Mouse (Mus musculus) heart, embryonic 13.5 days (tissue): ENCODE measurements around the gene Prph2. TPM values are rescaled to one million over a fixed set of nuclear protein-coding genes. Genes with fewer than 3 reads are reported as not detected.

ENCODE experiments used
- ATAC-seq: fragments of 200-750 bp; cut with Nextera tagmentation; 2 replicates; pipeline ENCODE4 v1.8.0; 2017; ENCODE audit warnings: moderate TSS enrichment; ENCODE audit not compliant: insufficient number of reproducible peaks, low FRiP score, low TSS enrichment; ENCODE audit errors: extremely low read depth
- H3K27ac ChIP-seq: fragments of 300-500 bp; sonication (generic); replicated peaks from 2 replicates; pipeline ENCODE4 v1.5.1; 2015; ENCODE audit warnings: moderate library complexity, mild to moderate bottlenecking, inconsistent platforms
- H3K27me3 ChIP-seq: fragments of 300-500 bp; sonication (generic); replicated peaks from 2 replicates; pipeline ENCODE4 v1.6.1; 2015; ENCODE audit warnings: mild to moderate bottlenecking, inconsistent platforms
- H3K36me3 ChIP-seq: fragments of 300-500 bp; sonication (generic); 2 replicates; pipeline ENCODE4 v1.6.1; 2015; ENCODE audit warnings: mild to moderate bottlenecking, inconsistent platforms
- H3K4me1 ChIP-seq: fragments of 300-500 bp; sonication (generic); 2 replicates; pipeline ENCODE4 v1.6.1; 2015; ENCODE audit warnings: inconsistent platforms
- H3K4me2 ChIP-seq: fragments of 300-500 bp; sonication (generic); 2 replicates; pipeline ENCODE4 v1.6.1; 2015; ENCODE audit warnings: inconsistent platforms, mild to moderate bottlenecking, moderate library complexity
- H3K4me3 ChIP-seq: fragments of 300-500 bp; sonication (generic); 2 replicates; pipeline ENCODE4 v1.5.1; 2015; ENCODE audit warnings: moderate library complexity, mild to moderate bottlenecking, inconsistent platforms
- H3K9ac ChIP-seq: fragments of 300-500 bp; sonication (generic); 2 replicates; pipeline ENCODE4 v1.6.1; 2015; ENCODE audit warnings: inconsistent platforms, mild to moderate bottlenecking, moderate library complexity
- H3K9me3 ChIP-seq: fragments of 300-500 bp; sonication (generic); 2 replicates; pipeline ENCODE4 v1.6.1; 2016; ENCODE audit warnings: inconsistent platforms
- WGBS: fragments of 180-500 bp; shearing (Covaris S2); methylation state at CpG from one replicate; pipeline ENCODE4 v1.1.7; 2015; ENCODE audit warnings: mixed read lengths; 5-methylcytosine and 5-hydroxymethylcytosine counted together
- polyA plus RNA-seq: library from polyadenylated mRNA; unstranded; fragments of >200 nt; fragmentation: Nextera tagmentation; extraction: Ambion mirVana; gene quantifications from 2 replicates; pipeline ENCODE4 v1.2.1, GENCODE M21; 2015

The Prph2 gene
- polyA plus RNA-seq, 1 experiment from 2014 or later, result not detected

GRCm38 (mm10) chr17:46880322-46880721, 29.9 kb upstream of the Prph2 start:
- Histone ChIP-seq H3K9ac (no peak overlapping the region), H3K27me3 (peaks cover 20% of the 10 kb centered on the region), H3K4me1 (peaks cover 25% of the 10 kb centered on the region), H3K36me3 (no peaks in the 10 kb centered on the region), H3K4me3 (no peak overlapping the region), H3K9me3 (no peaks in the 10 kb centered on the region), H3K4me2 (no peak overlapping the region), H3K27ac (peak overlapping the region; percentile 26; the same call in 1 of the 2 replicates)
- WGBS, result 68% methylated on average over 2 of the region's 2 CpGs
- ATAC-seq, result no peak

DNA sequence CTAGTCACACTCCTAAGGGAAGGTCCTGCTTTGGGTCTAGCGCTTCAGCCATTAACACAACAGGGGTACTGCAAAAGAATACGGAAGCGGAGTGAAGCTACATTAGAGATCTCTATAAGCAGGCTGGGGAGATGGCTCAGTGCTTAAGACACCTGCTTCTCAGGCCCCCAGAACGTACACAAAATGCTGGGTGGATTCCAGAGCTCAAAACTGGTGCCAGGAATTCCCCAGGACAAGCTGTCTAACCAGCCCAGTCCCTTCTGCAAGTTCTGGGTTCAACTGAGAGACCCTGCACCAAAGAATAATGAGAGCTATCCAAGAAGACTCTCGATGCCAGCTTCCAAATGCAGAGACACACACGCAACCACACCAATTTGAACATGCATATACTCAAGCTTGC, 28.5 kb upstream of the Prph2 start:
- Histone ChIP-seq H3K4me3 (no peak overlapping the region), H3K4me2 (no peak overlapping the region), H3K9me3 (no peaks in the 10 kb centered on the region), H3K36me3 (no peaks in the 10 kb centered on the region), H3K4me1 (peaks cover 35% of the 10 kb centered on the region), H3K27me3 (peaks cover 20% of the 10 kb centered on the region), H3K27ac (no peak overlapping the region), H3K9ac (no peak overlapping the region)
- ATAC-seq, result no peak
- 78% methylated on average over 6 of the region's 6 CpGs for WGBS

GRCm38 (mm10) chr17:46883107-46883506, 27.2 kb upstream of the Prph2 start:
- Histone ChIP-seq H3K4me2 (no peak overlapping the region), H3K27ac (no peak overlapping the region), H3K9me3 (no peaks in the 10 kb centered on the region), H3K36me3 (no peaks in the 10 kb centered on the region), H3K4me3 (no peak overlapping the region), H3K4me1 (peaks cover 31% of the 10 kb centered on the region), H3K27me3 (peaks cover 20% of the 10 kb centered on the region), H3K9ac (no peak overlapping the region)
- 84% methylated on average over 9 of the region's 9 CpGs for whole genome bisulfite sequencing
- no peak for ATAC-seq

- ATAC-seq, result no peak
- Histone ChIP-seq H3K27me3 (peaks cover 20% of the 10 kb centered on the region), H3K4me2 (no peak overlapping the region), H3K9ac (no peak overlapping the region), H3K27ac (no peak overlapping the region), H3K4me1 (peaks cover 36% of the 10 kb centered on the region), H3K4me3 (no peak overlapping the region), H3K36me3 (no peaks in the 10 kb centered on the region), H3K9me3 (no peaks in the 10 kb centered on the region)
- WGBS, result 86% methylated on average over 6 of the region's 6 CpGs
These were observed 25.5 kb upstream of the Prph2 start for GRCm38 (mm10) chr17:46884766-46885165.

- Histone ChIP-seq H3K4me1 (peaks cover 31% of the 10 kb centered on the region), H3K4me3 (peak overlapping the region; percentile 15; the same call in 1 of the 2 replicates), H3K4me2 (peak overlapping the region; percentile 45), H3K27ac (peak overlapping the region; percentile 43; the same call in 1 of the 2 replicates), H3K9me3 (no peaks in the 10 kb centered on the region), H3K36me3 (no peaks in the 10 kb centered on the region), H3K9ac (peak overlapping the region; percentile 51), H3K27me3 (peaks cover 20% of the 10 kb centered on the region)
- 46% methylated on average over 11 of the region's 11 CpGs for WGBS
- ATAC-seq, result no peak
These were observed 24.9 kb upstream of the Prph2 start for GRCm38 (mm10) chr17:46885218-46885909.

DNA sequence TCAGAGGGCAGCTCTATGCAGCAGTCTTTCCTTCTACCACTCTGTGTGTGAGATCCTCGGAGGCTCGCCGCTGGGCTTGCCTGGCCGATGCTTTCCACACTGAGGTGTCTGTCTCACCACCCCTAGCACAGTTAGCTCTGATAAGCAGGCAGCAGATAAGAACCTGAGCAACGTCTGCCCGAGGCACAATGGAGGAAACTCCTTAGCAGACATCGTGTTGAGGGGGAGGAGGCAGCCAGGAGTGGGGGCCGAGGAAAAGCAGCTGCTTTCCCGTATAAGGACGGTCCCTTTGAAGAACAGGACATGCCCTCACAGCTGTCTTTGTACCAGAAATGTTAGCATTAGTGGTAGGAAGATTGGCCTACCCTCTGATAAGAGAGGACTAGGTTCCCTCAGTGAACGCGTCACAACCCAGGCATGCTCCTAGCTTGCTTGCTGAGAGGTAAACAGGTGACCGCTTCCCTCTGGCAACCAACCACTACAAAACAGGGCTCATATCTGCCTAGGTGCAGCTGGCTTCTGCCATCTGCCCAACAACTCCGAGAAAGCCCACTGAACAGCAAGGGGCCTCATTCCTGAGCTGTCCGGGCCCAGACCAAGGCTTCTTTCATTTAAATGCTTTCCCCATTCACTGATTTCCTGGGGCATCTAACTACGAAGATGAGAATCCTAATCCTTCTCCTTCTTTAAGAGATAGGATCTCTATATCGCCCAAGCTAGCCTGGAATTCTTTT, 24.2 kb upstream of the Prph2 start:
- WGBS, result 11% methylated on average over 17 of the region's 17 CpGs
- no peak for ATAC-seq
- Histone ChIP-seq H3K4me1 (peaks cover 31% of the 10 kb centered on the region), H3K9me3 (no peaks in the 10 kb centered on the region), H3K36me3 (no peaks in the 10 kb centered on the region), H3K27ac (peak overlapping the region; percentile 43; the same call in 1 of the 2 replicates), H3K27me3 (peaks cover 20% of the 10 kb centered on the region), H3K4me3 (peak overlapping the region; percentile 15; the same call in 1 of the 2 replicates), H3K4me2 (peak overlapping the region; percentile 45), H3K9ac (peak overlapping the region; percentile 51)

GRCm38 (mm10) chr17:46888511-46889212, 21.6 kb upstream of the Prph2 start:
- peak overlapping the region; percentile 85 for H3K9ac ChIP-seq
- H3K4me1 ChIP-seq, result peaks cover 53% of the 10 kb centered on the region
- H3K4me2 ChIP-seq, result peak overlapping the region; percentile 78
- 33% methylated on average over 16 of the region's 16 CpGs for WGBS
- peak overlapping the region; percentile 81 for H3K4me3 ChIP-seq
- ATAC-seq, result no peak
- peak overlapping the region; percentile 92 for H3K27ac ChIP-seq
- peaks cover 5% of the 10 kb centered on the region for H3K27me3 ChIP-seq
- no peaks in the 10 kb centered on the region for H3K9me3 ChIP-seq
- H3K36me3 ChIP-seq, result peaks cover 15% of the 10 kb centered on the region

DNA sequence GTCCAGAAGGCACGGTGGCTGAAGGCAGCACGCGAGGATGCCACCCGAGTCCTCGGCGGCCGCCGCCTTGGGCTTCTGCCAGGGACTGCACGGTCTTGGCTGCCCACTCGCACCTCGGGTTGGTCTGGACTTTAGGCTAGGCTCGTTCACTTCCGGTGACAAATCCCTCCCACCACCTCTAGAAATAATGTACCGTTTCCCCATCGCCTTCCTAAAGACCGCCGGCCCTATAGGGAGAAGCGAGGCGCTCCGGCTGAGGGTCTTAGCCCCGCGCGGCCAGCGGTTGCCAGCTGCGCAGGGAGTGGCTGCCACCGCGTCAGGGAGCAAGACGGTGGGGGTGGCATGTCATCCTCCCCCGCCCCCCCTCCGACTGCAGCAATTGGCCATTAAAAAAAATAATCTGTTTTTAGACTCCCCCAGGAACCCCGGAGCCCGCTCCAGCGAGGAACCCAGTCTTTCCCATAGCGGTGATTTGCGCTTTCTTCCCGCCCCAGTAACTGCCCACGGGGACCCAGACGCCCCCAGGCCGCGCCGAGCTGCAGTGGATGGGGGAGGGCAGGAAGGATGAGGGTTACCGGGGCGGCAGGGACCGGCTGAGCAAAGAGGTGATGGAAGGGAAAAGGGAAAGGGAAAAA, 20.7 kb upstream of the Prph2 start:
- ATAC-seq, result peak; percentile 37; the same call in 1 of the 2 replicates
- peak overlapping the region; percentile 81 for H3K4me3 ChIP-seq
- WGBS, result under 1% methylated on average over 44 of the region's 44 CpGs

GRCm38 (mm10) chr17:46890116-46890815, 20.0 kb upstream of the Prph2 start, which contains the start of gene Tbcc:
Gene Tbcc (plus strand): TSS chr17:46890684.
- WGBS, result under 1% methylated on average over 40 of the region's 40 CpGs
- peak within 1 kb of the TSS; percentile 92 for H3K27ac ChIP-seq
- no peaks in the 10 kb centered on the region for H3K27me3 ChIP-seq
- no peaks in the 10 kb centered on the region for H3K9me3 ChIP-seq
- H3K4me3 ChIP-seq, result peak within 1 kb of the TSS; percentile 81
- H3K4me2 ChIP-seq, result peak within 1 kb of the TSS; percentile 84
- H3K9ac ChIP-seq, result peak within 1 kb of the TSS; percentile 92
- peak; percentile 89 for ATAC-seq
- H3K4me1 ChIP-seq, result peaks cover 50% of the 10 kb centered on the region
- peaks cover 18% of the 10 kb centered on the region for H3K36me3 ChIP-seq

More for the DNA sequence above, 20.7 kb upstream of the Prph2 start:
- Histone ChIP-seq H3K4me1 (peaks cover 53% of the 10 kb centered on the region), H3K36me3 (peaks cover 18% of the 10 kb centered on the region), H3K9me3 (no peaks in the 10 kb centered on the region), H3K9ac (peak overlapping the region; percentile 85), H3K27ac (peak overlapping the region; percentile 92), H3K4me2 (peak overlapping the region; percentile 78), H3K27me3 (no peaks in the 10 kb centered on the region)

GRCm38 (mm10) chr17:46890843-46891594, 19.2 kb upstream of the Prph2 start:
- 0 out of 2 replicates have a peak, but pooled peaks have one; percentile 7 for ATAC-seq
- H3K4me2 ChIP-seq, result peak overlapping the region; percentile 84
- peak overlapping the region; percentile 81 for H3K4me3 ChIP-seq
- H3K36me3 ChIP-seq, result peaks cover 18% of the 10 kb centered on the region
- no peaks in the 10 kb centered on the region for H3K27me3 ChIP-seq
- H3K27ac ChIP-seq, result peak overlapping the region; percentile 90
- no peaks in the 10 kb centered on the region for H3K9me3 ChIP-seq
- peaks cover 42% of the 10 kb centered on the region for H3K4me1 ChIP-seq
- WGBS, result 1% methylated on average over 63 of the region's 64 CpGs
- peak overlapping the region; percentile 92 for H3K9ac ChIP-seq
